Mouse (Mus musculus): Measurements from ENCODE around the gene Otx1.

DNA sequence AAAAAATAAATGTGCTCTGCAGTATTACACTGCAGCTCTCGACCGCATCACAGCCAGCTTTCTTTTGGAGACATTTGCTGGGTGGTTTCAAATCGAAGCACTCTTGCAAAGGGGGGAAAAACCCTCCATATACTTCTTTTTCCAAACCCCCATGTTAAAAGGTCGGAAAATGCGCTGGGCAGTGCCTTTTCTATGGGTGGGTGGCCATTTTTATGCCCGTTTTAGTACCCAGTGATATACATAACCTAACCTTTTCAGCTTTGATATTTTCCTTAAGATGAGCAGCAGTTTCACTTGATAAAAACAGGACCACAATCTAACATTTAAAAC is 5.0 kb upstream of the Otx1 start:
- TF ChIP-seq CTCF (IDR thresholded peaks at IDR 0.05; ENCODE audit: extremely low read depth, insufficient read depth, insufficient read length, insufficient replicate concordance) (no peak), POLR2A (IDR thresholded peaks at IDR 0.05; ENCODE audit: low read depth, low read length) (no peak)

Measured in spleen, adult 2 months (tissue).